Mouse (Mus musculus) ES-E14 (cell line): ENCODE measurements around the gene Usp36. TPM values are rescaled to one million over a fixed set of nuclear protein-coding genes. Genes with fewer than 3 reads are reported as not detected.

ENCODE experiments used
- DNase-seq: peaks from one replicate; pipeline ENCODE4 v3.0.0-alpha.2; 2013; ENCODE audit warnings: low read depth, low spot score
- H3K27ac ChIP-seq: 2 replicates; pipeline ENCODE4 v1.5.1; 2012; ENCODE audit warnings: low read depth, mild to moderate bottlenecking, low read length, moderate library complexity, mixed read lengths; ENCODE audit not compliant: poor library complexity, insufficient read depth, severe bottlenecking
- H3K36me3 ChIP-seq: 2 replicates; pipeline ENCODE4 v1.6.1; 2012; ENCODE audit warnings: mild to moderate bottlenecking, low read length, moderate library complexity, mixed read lengths; ENCODE audit not compliant: control insufficient read depth, poor library complexity, insufficient read depth, severe bottlenecking
- H3K4me1 ChIP-seq, 2 experiments: fragments of 150-350 bp in 1 of 2; sonication (generic) in 1 of 2; 2 replicates each; pipeline ENCODE4 v1.6.1; 2012; ENCODE audit warnings: low read length in 2 of 2, mild to moderate bottlenecking in 1 of 2, mixed read lengths in 1 of 2; ENCODE audit not compliant: control insufficient read depth in 2 of 2, insufficient read depth in 2 of 2, poor library complexity in 1 of 2
- H3K4me3 ChIP-seq, 2 experiments: fragments of 150-350 bp in 1 of 2; sonication (generic) in 1 of 2; 2 replicates each; pipeline ENCODE4 v1.5.1; 2012; ENCODE audit warnings: low read length in 2 of 2, low read depth in 1 of 2, mild to moderate bottlenecking in 1 of 2, mixed read lengths in 1 of 2; ENCODE audit not compliant: insufficient read depth in 1 of 2, poor library complexity in 1 of 2, severe bottlenecking in 1 of 2
- H3K9ac ChIP-seq: 2 replicates; pipeline ENCODE4 v1.6.1; 2012; ENCODE audit warnings: low read depth, mild to moderate bottlenecking, low read length, mixed read lengths; ENCODE audit not compliant: poor library complexity, insufficient read depth, severe bottlenecking
- H3K9me3 ChIP-seq: fragments of 150-350 bp; sonication (generic); 2 replicates; pipeline ENCODE4 v1.6.1; 2012; ENCODE audit warnings: low read depth, mild to moderate bottlenecking, low read length; ENCODE audit not compliant: control insufficient read depth, insufficient read depth
- CHD2 ChIP-seq: IDR thresholded peaks from 2 replicates; pipeline ENCODE4 v1.6.1; 2014; ENCODE audit warnings: mild to moderate bottlenecking, low read depth, low read length, inconsistent platforms
- HCFC1 ChIP-seq: IDR thresholded peaks from 2 replicates; pipeline ENCODE4 v1.6.1; 2012; ENCODE audit warnings: low read length, inconsistent platforms, borderline replicate concordance; ENCODE audit not compliant: insufficient read depth
- MAFK ChIP-seq: IDR thresholded peaks from 2 replicates; pipeline ENCODE4 v1.6.1; 2014; ENCODE audit warnings: mild to moderate bottlenecking, low read depth, low read length, inconsistent platforms; ENCODE audit not compliant: insufficient read depth
- ZC3H11A ChIP-seq: IDR thresholded peaks from 2 replicates; pipeline ENCODE4 v1.6.1; 2012; ENCODE audit warnings: low read depth, mild to moderate bottlenecking, inconsistent platforms, low read length, borderline replicate concordance
- ZNF384 ChIP-seq: IDR thresholded peaks from 2 replicates; pipeline ENCODE4 v1.6.1; 2012; ENCODE audit warnings: low read depth, low read length, inconsistent platforms
- in situ Hi-C, 2 experiments: fragments of 600-800 bp; cut with MboI; formaldehyde crosslinking; loops; one replicate each; pipeline ENCODE4 v1.15.1; 2025; ENCODE audit warnings: low sequenced_read_pairs in 2 of 2, inconsistent platforms in 1 of 2; ENCODE audit not compliant: unreplicated experiment in 2 of 2
- total RNA-seq: library from RNA; depleted of rRNA; stranded (reverse); fragments of 300-350 nt; gene quantifications from 2 replicates; pipeline ENCODE4 v1.2.3, GENCODE M21; 2012; rRNA removed

Usp36 gene
- total RNA-seq = 41.7 and 45.5 TPM in 2 replicates

DNA sequence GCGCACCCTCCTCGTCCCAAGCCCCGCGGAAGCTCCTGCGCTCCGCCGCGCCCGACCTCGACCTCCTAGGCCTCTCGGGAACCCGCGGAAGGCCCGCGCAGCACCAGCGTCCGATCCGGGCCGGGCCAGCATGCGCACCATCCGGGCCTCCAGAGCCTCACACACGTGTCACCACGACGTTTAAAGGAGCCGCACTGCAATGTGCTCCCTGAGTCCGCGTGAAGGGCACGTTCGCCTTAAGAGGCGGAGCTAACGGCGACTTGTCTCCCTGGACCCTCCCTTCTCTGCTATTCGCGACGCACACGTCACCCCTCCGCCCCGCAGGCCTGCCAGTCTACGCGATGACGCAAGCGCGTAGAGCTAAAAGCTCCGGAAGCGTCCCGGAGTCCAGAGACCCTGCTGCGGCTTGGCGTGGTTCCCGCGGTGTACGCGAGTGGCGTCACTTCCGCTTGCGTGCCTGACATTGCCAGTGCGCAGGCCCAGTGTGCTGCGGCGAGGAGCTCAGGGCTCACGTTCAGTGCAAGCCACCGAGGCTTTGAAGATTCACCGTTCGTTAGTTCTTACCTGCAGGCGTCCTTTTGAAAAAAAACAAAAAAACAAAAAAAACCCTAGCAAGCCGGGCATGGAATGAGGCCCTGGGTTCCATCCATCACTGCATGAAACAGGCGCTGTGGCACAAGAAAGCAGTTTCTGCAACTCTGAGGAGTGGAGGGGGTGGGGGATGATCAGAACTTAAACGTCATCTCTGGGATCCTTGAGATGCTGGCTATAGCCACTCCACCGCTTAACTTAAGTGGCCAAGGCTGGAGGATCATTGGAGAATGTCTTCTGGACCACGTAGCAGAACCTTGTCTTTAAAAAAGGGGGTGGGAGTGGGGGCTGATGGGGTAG, at the start of gene Usp36:
Gene Usp36, minus strand, starts transcription at position 246 of the 891 bp plus-strand sequence.
- Histone ChIP-seq H3K4me3 (peak within 1 kb of the TSS; percentile 83 to 86), H3K9me3 (no peaks in the 10 kb centered on the region), H3K36me3 (peaks cover 23% of the 10 kb centered on the region), H3K9ac (peak within 1 kb of the TSS; percentile 92), H3K27ac (peak within 1 kb of the TSS; percentile 72), H3K4me1 (no peaks in the 10 kb centered on the region)
- in situ Hi-C loops = no loop called here
- DNase-seq = peak; percentile 99
- TF ChIP-seq CHD2 = peak; percentile 76; the same call in 1 of the 2 replicates
- TF ChIP-seq HCFC1 = no peak
- TF ChIP-seq ZC3H11A = no peak
- no peak; the same call in 1 of the 2 replicates for TF ChIP-seq ZNF384

DNA sequence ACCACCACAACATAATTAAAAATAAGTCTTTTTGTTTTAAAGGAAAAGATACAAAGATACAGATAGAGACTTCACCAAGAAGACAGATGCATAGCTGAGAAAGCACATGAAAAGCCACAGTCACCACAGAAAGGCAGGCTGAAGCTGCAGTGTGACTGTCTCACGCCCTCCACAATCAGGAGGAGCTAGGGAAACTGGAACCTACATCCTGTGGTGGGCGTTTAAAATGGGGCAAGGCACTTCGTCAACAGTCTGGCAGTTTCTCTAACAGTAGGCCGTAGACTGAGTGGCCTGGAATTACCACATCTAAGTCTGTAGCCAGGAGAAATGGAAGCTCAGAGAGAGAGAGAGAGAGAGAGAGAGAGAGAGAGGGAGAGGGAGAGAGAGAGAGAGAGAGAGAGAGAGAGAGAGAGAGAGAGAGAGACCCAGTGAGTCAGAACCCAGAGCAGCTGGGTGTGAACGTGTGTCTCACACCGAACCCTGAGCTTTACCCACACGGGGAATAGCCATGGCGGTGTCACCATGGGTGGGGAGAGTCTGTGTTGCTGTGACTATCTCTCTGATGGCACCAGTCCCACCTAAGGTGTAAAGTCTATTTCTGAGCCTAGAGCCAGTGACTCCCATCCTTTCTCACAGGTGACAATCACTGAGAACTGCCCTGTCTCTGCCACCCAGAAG, 47.6 kb upstream of the Usp36 start:
- TF ChIP-seq ZC3H11A (no peak), HCFC1 (no peak), MAFK (no peak), CHD2 (no peak), ZNF384 (no peak)
- DNase-seq = no peak
- in situ Hi-C loops = no loop called here
- H3K4me3 ChIP-seq = no peak overlapping the region
- H3K4me1 ChIP-seq = peaks cover 2 to 8% of the 10 kb centered on the region in 2 experiments; a peak in 2 of 4 replicates
- H3K9ac ChIP-seq = no peak overlapping the region
- no peaks in the 10 kb centered on the region for H3K9me3 ChIP-seq
- H3K36me3 ChIP-seq = no peaks in the 10 kb centered on the region
- no peak overlapping the region for H3K27ac ChIP-seq

GRCm38 (mm10) chr11:118333431-118333830, 43.4 kb upstream of the Usp36 start:
- TF ChIP-seq ZNF384 (no peak), HCFC1 (no peak), ZC3H11A (no peak), CHD2 (no peak), MAFK (no peak)

GRCm38 (mm10) chr11:118332376-118332775, 42.3 kb upstream of the Usp36 start:
- no peak overlapping the region for H3K4me3 ChIP-seq
- in situ Hi-C loops = no loop called here
- no peak for DNase-seq

More at GRCm38 (mm10) chr11:118333431-118333830, 43.4 kb upstream of the Usp36 start:
- in situ Hi-C loops = no loop called here
- no peaks in the 10 kb centered on the region for H3K9me3 ChIP-seq
- no peak overlapping the region for H3K9ac ChIP-seq
- no peak overlapping the region for H3K4me3 ChIP-seq
- H3K27ac ChIP-seq = no peak overlapping the region
- no peak for DNase-seq
- H3K36me3 ChIP-seq = no peaks in the 10 kb centered on the region
- H3K4me1 ChIP-seq = no peaks in the 10 kb centered on the region

More at GRCm38 (mm10) chr11:118332376-118332775, 42.3 kb upstream of the Usp36 start:
- Histone ChIP-seq H3K9me3 (no peaks in the 10 kb centered on the region), H3K27ac (no peak overlapping the region), H3K9ac (no peak overlapping the region), H3K4me1 (peaks cover 0 to 1% of the 10 kb centered on the region in 2 experiments; a peak in 2 of 4 replicates), H3K36me3 (no peaks in the 10 kb centered on the region)
- no peak for TF ChIP-seq HCFC1
- no peak for TF ChIP-seq ZC3H11A
- TF ChIP-seq MAFK = no peak
- no peak for TF ChIP-seq ZNF384
- no peak for TF ChIP-seq CHD2
